Mouse (Mus musculus): Measurements from ENCODE around the gene Trip4.

DNA sequence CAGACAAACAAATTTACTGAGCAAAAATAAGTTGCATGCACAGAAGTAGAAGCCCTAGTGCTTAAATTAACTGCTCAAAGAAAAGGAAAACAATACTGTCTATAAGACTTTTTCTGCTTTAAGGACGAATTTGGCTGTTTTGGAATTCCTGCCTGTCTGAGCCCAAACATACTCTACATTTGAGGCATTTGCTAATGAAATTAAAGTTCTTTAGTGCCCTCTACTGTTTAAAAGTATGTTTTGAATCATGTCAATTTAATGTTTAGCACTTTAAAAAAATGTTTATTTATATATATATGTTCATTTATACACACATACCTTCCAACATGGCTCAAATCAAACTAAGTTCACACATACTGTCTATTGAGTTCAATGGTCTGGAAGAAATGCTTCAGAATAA, 58.4 kb downstream of the Trip4 start:
- TF ChIP-seq CTCF (IDR thresholded peaks at IDR 0.05; ENCODE audit: low read depth, low read length) (no peak), POLR2A (IDR thresholded peaks at IDR 0.05; ENCODE audit: insufficient read depth, low read length) (no peak), EP300 (IDR thresholded peaks at IDR 0.05; ENCODE audit: insufficient read depth, low read depth, low read length) (no peak)

All from ES-Bruce4 (cell line).